Mouse (Mus musculus) ES-E14 (cell line): ENCODE measurements around the gene Ccl8.

ENCODE experiments used
- CHD2 ChIP-seq: IDR thresholded peaks from 2 replicates; pipeline ENCODE4 v1.6.1; 2014; ENCODE audit warnings: mild to moderate bottlenecking, low read depth, low read length, inconsistent platforms
- HCFC1 ChIP-seq: IDR thresholded peaks from 2 replicates; pipeline ENCODE4 v1.6.1; 2012; ENCODE audit warnings: low read length, inconsistent platforms, borderline replicate concordance; ENCODE audit not compliant: insufficient read depth
- MAFK ChIP-seq: IDR thresholded peaks from 2 replicates; pipeline ENCODE4 v1.6.1; 2014; ENCODE audit warnings: mild to moderate bottlenecking, low read depth, low read length, inconsistent platforms; ENCODE audit not compliant: insufficient read depth
- ZC3H11A ChIP-seq: IDR thresholded peaks from 2 replicates; pipeline ENCODE4 v1.6.1; 2012; ENCODE audit warnings: low read depth, mild to moderate bottlenecking, inconsistent platforms, low read length, borderline replicate concordance
- ZNF384 ChIP-seq: IDR thresholded peaks from 2 replicates; pipeline ENCODE4 v1.6.1; 2012; ENCODE audit warnings: low read depth, low read length, inconsistent platforms

DNA sequence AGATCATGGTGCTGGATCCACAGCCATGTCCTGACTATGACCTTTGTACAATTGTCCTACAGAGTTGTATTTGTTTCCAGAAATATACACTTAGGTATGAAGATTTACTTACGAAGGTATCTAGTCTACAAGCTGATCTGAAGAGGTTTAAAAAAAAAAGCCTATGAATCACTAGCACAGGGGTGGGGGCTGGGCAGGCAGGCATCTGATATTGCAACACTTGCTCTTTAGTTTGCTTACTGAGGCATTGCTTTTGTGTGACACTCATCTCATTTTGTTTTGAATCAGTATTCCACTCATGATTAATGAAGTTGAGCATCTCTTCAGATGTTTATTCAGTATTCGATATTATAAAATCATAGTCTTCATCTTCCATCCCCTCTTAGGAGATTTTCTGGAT lies 21.2 kb downstream of the Ccl8 start:
- TF ChIP-seq ZNF384 = no peak
- TF ChIP-seq ZC3H11A = no peak
- TF ChIP-seq MAFK = no peak
- no peak for TF ChIP-seq HCFC1
- no peak for TF ChIP-seq CHD2
